Mouse (Mus musculus) lung, adult 2 months (tissue): Measurements from ENCODE around the gene Birc3.

Source experiments
- CTCF ChIP-seq: fragments of 200-500 bp; IDR thresholded peaks from 2 replicates; pipeline ENCODE4 v1.5.1; 2011; ENCODE audit warnings: mild to moderate bottlenecking, low read length, control low read depth; ENCODE audit not compliant: insufficient read depth
- POLR2A ChIP-seq: fragments of 200-500 bp; IDR thresholded peaks from 2 replicates; pipeline ENCODE4 v1.6.1; 2011; ENCODE audit warnings: low read depth, mild to moderate bottlenecking, control low read depth, low read length, borderline replicate concordance; ENCODE audit errors: extremely low read depth

- TF ChIP-seq CTCF (no peak), POLR2A (peak; percentile 88; the same call in 1 of the 2 replicates)
These were observed 35.8 kb downstream of the Birc3 start, which contains the start of gene Birc2 for GRCm38 (mm10) chr9:7836905-7837805.
